Mouse (Mus musculus): Measurements from ENCODE around the gene Aqr.

Gene Aqr

DNA sequence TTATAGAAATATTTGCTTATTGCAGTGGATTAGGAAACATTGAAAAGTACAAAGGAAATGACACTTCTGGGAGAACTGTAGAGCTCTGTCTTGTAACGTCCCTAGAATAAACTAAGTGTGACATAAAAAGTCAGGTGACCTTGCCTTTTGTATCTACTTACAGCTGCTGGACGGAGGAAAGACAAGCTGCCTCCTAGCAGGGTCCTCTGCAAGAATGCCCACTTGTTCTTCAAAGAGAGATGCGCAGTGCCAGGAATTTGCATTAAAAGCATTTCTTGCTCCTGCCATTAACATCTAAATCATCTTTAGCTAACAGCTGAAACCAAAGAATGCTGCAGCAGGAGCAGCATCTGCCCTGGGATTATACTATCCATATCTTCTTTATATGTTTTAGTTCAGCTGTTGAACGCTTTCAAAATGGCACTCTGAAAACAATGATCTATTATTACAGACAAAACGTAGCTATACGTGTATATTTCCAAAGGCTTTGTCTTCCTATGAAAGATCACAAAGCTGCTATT, 126.7 kb downstream of the Aqr start:
- no peak for DNase-seq (ENCODE audit: low read depth, low spot score)

DNA sequence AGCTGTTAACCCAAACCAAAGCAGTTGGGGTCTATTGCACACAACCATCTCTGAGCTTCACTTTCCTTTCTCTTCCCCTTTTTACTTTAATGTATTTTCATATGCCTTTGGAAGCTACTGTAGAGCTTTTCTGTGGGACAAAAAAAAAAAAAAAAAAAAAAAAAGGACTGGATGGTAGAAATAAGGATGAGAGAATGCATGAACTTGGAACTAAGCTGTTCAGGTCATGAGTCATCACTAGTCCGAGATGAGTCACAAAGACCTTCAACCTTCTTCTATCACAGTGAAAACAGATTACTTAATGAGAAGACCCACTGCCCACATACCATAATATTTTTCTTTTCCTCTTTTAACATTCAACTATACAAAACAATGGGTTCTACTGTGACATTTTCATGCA, 127.2 kb downstream of the Aqr start:
- DNase-seq (ENCODE audit: low read depth, low spot score) = no peak

DNA sequence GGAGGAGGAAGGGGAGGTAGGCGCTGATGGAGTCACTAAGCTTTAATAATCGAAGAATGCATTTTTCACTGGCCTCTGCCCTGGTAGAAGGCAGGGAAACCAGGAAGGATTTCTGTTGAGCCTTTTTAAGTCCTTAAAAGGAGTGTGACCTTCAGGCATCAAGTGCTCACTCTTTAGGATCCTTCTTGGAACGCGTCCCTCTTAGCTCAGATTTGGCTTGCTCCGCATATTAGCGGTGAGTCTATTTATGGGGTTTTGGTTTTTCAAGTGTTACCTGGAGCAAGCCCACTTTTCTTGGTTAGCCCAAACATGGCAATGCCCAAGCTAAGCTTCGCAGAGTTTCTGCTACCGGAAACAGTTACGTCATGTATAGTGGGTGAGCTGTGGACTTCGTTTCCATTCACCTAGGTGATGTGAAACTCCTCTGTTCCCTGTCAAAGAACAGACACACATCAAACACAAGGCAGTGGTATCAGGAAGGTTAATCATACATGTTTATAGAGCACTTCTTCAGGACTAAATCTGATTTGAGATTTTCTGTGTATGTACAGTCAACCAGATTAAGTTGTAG, 128.5 kb downstream of the Aqr start:
- DNase-seq (ENCODE audit: low read depth, low spot score) = no peak

DNA sequence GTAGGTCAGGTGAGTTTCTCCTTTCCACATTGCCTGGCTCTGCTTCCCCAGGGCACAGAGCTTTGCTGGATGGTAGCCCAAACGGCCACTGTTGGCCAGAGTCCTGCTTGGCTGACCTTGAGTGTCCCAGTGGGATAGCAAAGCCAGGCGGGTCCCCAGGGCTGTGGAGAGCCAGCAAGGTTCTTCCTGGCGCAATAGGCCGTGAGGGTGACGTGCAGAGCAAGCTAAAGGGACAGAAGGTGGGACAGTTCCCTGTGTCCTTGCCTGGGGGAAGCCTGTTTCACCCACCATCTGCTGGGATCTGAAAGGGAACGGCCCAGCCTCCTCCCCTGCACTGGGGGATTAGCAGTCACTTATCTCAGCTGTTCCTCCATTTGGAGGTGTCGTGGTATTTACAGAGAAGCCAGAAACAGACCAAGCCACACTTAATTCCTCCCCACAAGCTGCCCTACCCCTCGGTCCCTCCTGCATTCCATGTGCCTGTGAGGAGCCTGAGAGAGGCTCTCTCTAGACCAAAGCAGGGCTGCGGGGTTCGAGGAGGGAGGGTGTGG, 129.4 kb downstream of the Aqr start:
- no peak for DNase-seq (ENCODE audit: low read depth, low spot score)

DNA sequence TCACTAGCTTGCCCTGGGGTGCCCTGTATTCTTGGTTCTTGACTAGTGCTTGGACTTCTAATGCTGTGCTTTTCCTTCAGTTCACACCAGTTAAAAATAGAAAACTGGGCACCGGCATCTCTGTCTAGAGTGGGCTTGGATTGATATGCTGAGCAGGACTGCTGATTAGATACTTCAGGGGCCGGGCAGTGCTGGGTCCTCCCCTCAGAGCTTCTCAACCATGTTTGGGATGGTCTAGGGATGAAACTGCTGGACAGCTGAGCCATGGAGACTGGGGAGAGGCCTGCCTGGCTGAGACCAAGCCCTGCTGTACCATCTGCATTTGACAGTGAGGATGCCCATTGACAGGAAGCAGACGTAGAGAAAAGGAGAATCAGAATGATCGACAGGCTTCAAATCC, 132.7 kb downstream of the Aqr start:
- no peak for DNase-seq (ENCODE audit: low read depth, low spot score)

DNA sequence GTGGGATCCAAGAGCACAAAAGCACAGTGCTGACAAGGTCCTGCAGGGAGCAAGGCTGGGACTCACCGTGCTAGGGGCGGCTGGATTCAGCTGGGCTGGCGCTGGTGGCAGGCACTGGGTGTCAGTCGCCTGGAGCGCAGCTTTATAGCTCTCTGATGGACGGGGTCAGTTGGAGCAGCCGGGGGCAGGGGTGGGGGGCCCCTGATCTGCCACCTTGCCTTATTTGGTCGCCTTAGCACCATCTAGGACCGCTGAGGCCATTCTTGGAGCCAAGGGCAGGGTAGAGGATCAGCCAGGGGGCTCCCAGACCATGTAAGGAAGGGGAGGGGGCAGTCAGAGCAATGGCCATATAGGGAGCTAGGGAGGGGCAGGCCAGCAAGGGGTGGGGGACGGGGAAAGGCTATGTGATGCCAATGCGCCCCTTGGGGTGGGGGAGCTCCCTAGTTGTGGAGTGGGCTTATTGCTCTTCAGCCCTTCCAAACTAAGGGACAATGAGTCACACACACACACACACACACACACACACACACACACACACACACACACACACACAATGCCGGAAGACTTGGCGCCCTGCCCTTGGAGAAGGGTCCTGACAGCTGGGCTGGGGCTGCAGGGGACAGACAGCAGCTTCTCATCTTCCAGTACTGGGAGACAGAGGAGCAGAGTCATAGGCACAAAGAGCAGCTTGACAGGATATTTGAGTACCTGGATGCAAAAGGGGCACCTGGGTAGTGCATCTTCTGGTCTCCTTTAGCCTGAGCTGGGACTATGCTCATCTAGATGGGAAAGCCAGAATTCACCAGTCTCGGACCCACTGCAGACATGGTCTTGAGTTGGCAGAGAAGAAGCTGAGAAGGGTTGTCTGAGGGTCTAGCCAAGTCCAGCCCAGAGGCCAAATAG, 133.9 kb downstream of the Aqr start, which contains the start of gene Actc1:
Gene Actc1 (minus strand): TSS at position 853 of the 903 bp plus-strand sequence.
- no peak for DNase-seq (ENCODE audit: low read depth, low spot score)

DNA sequence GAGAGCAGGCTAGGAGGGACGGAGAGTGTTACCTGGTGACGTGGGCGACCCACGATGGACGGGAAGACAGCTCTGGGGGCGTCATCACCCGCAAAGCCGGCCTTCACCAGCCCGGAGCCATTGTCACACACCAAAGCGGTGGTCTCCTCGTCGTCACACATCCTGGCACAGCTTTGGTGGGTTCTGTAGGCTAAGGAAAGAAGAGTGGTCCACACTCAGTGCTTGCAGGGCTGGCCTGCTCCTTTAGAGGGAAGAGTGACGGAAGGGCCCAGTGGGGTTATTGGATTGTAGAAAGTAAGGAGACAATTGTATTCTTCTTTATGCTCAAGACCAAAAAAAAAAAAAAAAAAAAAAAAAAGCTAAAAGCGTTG, 135.0 kb downstream of the Aqr start:
- DNase-seq (ENCODE audit: low read depth, low spot score) = no peak
